In the genomic region with DNA sequence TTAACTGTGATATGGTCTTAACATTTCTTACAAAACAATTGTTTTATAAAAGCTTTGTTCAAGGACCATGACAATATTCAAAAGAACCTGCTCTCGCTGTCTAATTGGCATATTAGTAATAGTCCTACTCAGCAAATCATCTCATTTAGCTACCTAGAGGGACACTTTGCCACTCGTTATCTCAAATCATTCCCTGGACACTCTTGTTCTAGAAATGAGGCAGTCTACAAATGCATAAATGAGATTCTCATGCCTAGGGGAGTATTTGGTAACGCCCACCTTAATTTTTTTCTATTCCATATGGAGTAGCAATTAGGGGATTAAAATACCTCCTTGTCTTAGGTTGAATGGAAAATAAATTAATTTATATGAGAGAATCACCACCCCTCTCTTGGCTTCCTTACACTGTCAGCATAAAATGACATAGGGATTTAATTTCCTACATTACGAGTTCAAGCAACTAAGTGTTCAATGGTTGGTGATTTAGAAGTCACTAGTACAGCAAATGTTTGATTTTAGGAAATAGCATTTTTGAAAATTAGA, we compare ENCODE assay signal across 20 mouse cellular contexts.
"Had no signal": no experiment of that assay in that cellular context is flagged by ENCODE, and none has a peak within 500 bp of the region (broad histone marks: within the 10 kb centered on the region; RNA-seq: fewer than 3 reads in every experiment).

No protein-coding gene starts in this region.

- H3K36me3 ChIP-seq: limb, embryonic 12.5 days; limb, embryonic 15.5 days; midbrain, embryonic 12.5 days; stomach, embryonic 15.5 days had no signal

- H3K4me3 ChIP-seq: limb, embryonic 12.5 days; limb, embryonic 15.5 days; midbrain, embryonic 12.5 days; stomach, embryonic 15.5 days had no signal

- H3K9ac ChIP-seq: limb, embryonic 12.5 days; limb, embryonic 15.5 days; liver, embryonic 14.5 days; liver, postnatal 0 days; lung, embryonic 14.5 days; midbrain, embryonic 12.5 days; stomach, embryonic 15.5 days had no signal

- H3K9me3 ChIP-seq: limb, embryonic 12.5 days; limb, embryonic 15.5 days; midbrain, embryonic 12.5 days; stomach, embryonic 15.5 days had no signal

- ATAC-seq: liver, postnatal 0 days; lung, postnatal 0 days; midbrain, embryonic 16.5 days had no signal

- H3K27me3 ChIP-seq: limb, embryonic 12.5 days; limb, embryonic 15.5 days; midbrain, embryonic 12.5 days; stomach, embryonic 15.5 days had no signal

- H3K4me1 ChIP-seq: limb, embryonic 12.5 days; limb, embryonic 15.5 days; midbrain, embryonic 12.5 days; stomach, embryonic 15.5 days had no signal

- H3K4me2 ChIP-seq: limb, embryonic 12.5 days; limb, embryonic 15.5 days; liver, embryonic 11.5 days; lung, embryonic 14.5 days; midbrain, embryonic 12.5 days; stomach, embryonic 15.5 days had no signal

- H3K27ac ChIP-seq: limb, embryonic 12.5 days; limb, embryonic 15.5 days; liver, embryonic 14.5 days; macrophage; midbrain, embryonic 12.5 days; stomach, embryonic 15.5 days had no signal

- DNase-seq: kidney, adult 18-20 months; kidney, adult 9 months; kidney, postnatal 14 days; kidney, postnatal 4 days; left cerebral cortex, postnatal 4 days; liver, postnatal 0 days; lung, embryonic 14.5 days; retina, postnatal 1 day; right cerebral cortex, postnatal 25 days; spleen, adult 18-20 months; thymus, postnatal 25 days had no signal
